Comparison of ENCODE assay signal across 30 mouse cellular contexts in the genomic region with DNA sequence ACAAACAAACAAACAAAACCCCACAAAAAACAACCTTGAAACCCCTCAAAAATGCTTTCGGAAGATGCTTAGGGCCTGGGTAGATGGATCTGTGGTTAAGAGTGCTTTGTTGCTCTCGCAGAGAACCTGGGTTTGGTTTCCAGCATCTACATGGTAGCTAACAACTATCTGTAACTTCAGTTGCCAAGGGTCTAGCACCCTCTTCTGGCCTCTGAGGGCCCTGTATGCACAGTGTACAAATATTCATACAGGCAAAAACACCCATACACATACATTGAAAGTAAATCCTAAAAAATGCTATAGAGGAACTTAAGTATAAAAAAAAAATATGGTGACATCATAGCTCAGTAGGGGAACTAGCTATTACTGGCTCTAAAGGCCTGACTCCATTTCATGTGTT. TPM values are rescaled to one million over a fixed set of nuclear protein-coding genes. Genes with fewer than 3 reads are reported as not detected.
DNase-seq lines count a peak whose midpoint lies in the region; ATAC-seq and TF ChIP-seq lines count a peak whose summit lies in the region.
"Had no signal": no experiment of that assay in that cellular context is flagged by ENCODE, and none has a peak within 500 bp of the region (broad histone marks: within the 10 kb centered on the region; RNA-seq: fewer than 3 reads in every experiment).

No protein-coding gene starts in this region.

- 95% methylated on average over 2 of the region's 2 CpGs for WGBS in kidney, postnatal 0 days
- WGBS in midbrain, embryonic 14.5 days = 98% methylated on average over 2 of the region's 2 CpGs

- H3K27ac ChIP-seq in kidney, postnatal 0 days = no peak overlapping the region
- H3K27ac ChIP-seq in MEL (ENCODE audit: control insufficient read depth, low read depth, low read length) = no peak overlapping the region
- H3K27ac ChIP-seq in midbrain, embryonic 14.5 days (replicated peaks; ENCODE audit: low read depth, low read length) = no peak overlapping the region
- H3K27ac ChIP-seq: forebrain, embryonic 10.5 days; heart, embryonic 15.5 days; hindbrain, embryonic 15.5 days; limb, embryonic 12.5 days; liver, embryonic 13.5 days; lung, embryonic 15.5 days; midbrain, embryonic 12.5 days had no signal

- H3K79me2 ChIP-seq in MEL (ENCODE audit: control insufficient read depth, insufficient read depth, low read length, poor library complexity) = no peaks in the 10 kb centered on the region

- H3K4me1 ChIP-seq in kidney, postnatal 0 days (replicated peaks; ENCODE audit: insufficient read depth, low read length) = peaks cover 19% of the 10 kb centered on the region; the same call in 1 of the 2 replicates
- no peaks in the 10 kb centered on the region for H3K4me1 ChIP-seq in MEL (ENCODE audit: control insufficient read depth in 1 of 2, insufficient read depth in 2 of 2, low read length in 2 of 2)
- no peaks in the 10 kb centered on the region for H3K4me1 ChIP-seq in midbrain, embryonic 14.5 days (ENCODE audit: control insufficient read depth, insufficient read depth, low read length)
- H3K4me1 ChIP-seq: hindbrain, embryonic 15.5 days; liver, embryonic 13.5 days; midbrain, embryonic 12.5 days had no signal

- no peaks in the 10 kb centered on the region for H3K36me3 ChIP-seq in kidney, postnatal 0 days (ENCODE audit: insufficient read depth, low read length)
- H3K36me3 ChIP-seq in MEL (ENCODE audit: control insufficient read depth in 1 of 2, insufficient read depth in 2 of 2, low read length in 2 of 2) = no peaks in the 10 kb centered on the region
- no peaks in the 10 kb centered on the region for H3K36me3 ChIP-seq in splenic B cell, adult 2 months (ENCODE audit: control insufficient read depth, insufficient read depth, low read length, poor library complexity, severe bottlenecking)
- no peaks in the 10 kb centered on the region for H3K36me3 ChIP-seq in midbrain, embryonic 14.5 days (ENCODE audit: control insufficient read depth, insufficient read depth, low read length)
- H3K36me3 ChIP-seq: forebrain, embryonic 10.5 days; heart, embryonic 15.5 days; hindbrain, embryonic 15.5 days; limb, embryonic 12.5 days; liver, embryonic 13.5 days; lung, embryonic 15.5 days; midbrain, embryonic 12.5 days had no signal

- no peak overlapping the region for H3K4me3 ChIP-seq in kidney, postnatal 0 days (replicated peaks; ENCODE audit: low read depth, low read length)
- no peak overlapping the region for H3K4me3 ChIP-seq in MEL (ENCODE audit: control insufficient read depth in 1 of 2, insufficient read depth in 1 of 2, low read depth in 2 of 2, low read length in 2 of 2)
- no peak overlapping the region for H3K4me3 ChIP-seq in midbrain, embryonic 14.5 days (replicated peaks; ENCODE audit: low read depth, low read length)
- H3K4me3 ChIP-seq: forebrain, embryonic 10.5 days; heart, embryonic 15.5 days; hindbrain, embryonic 15.5 days; limb, embryonic 12.5 days; liver, embryonic 13.5 days; lung, embryonic 15.5 days; midbrain, embryonic 12.5 days had no signal

- peak; percentile 9; the same call in 1 of the 2 replicates for TF ChIP-seq CTCF in kidney, postnatal 0 days (IDR thresholded peaks at IDR 0.05; ENCODE audit: low read depth)
- TF ChIP-seq CTCF in MEL (IDR thresholded peaks at IDR 0.05 in 2 of 3, conservative IDR thresholded peaks at IDR 0.05 in 1 of 3; ENCODE audit: control insufficient read depth in 1 of 3, insufficient read depth in 1 of 3, low read depth in 2 of 3, low read length in 3 of 3, poor library complexity in 1 of 3, severe bottlenecking in 1 of 3) = peak; percentile 35 to 61 (median 45); a peak in 4 of 6 replicates

- no peaks in the 10 kb centered on the region for H3K9me3 ChIP-seq in kidney, postnatal 0 days (replicated peaks; ENCODE audit: low read length)
- H3K9me3 ChIP-seq in MEL (replicated peaks; ENCODE audit: insufficient read depth, low read length) = no peaks in the 10 kb centered on the region
- no peaks in the 10 kb centered on the region for H3K9me3 ChIP-seq in midbrain, embryonic 14.5 days (ENCODE audit: control insufficient read depth, low read length)
- H3K9me3 ChIP-seq: forebrain, embryonic 10.5 days; heart, embryonic 15.5 days; hindbrain, embryonic 15.5 days; limb, embryonic 12.5 days; liver, embryonic 13.5 days; lung, embryonic 15.5 days; midbrain, embryonic 12.5 days had no signal

- DNase-seq in kidney, postnatal 0 days (ENCODE audit: low spot score) = no peak
- DNase-seq in kidney, adult 11 months = no peak
- peak; percentile 16 for DNase-seq in A20 (ENCODE audit: low read depth, low spot score)
- peak; percentile 53 for DNase-seq in MEL (ENCODE audit: low read depth, low spot score)
- DNase-seq in splenic B cell, adult 2 months (ENCODE audit: low read depth, low spot score) = peak; percentile 13
- no peak for DNase-seq in right cerebral cortex, postnatal 10 days (ENCODE audit: low spot score in 2 of 2)
- no peak for DNase-seq in midbrain, embryonic 14.5 days
- DNase-seq: adrenal gland, adult 2 months; cerebellum, adult 11-12 months; cerebellum, postnatal 10 days; forebrain, postnatal 0 days; gastrocnemius, postnatal 36 days; heart, postnatal 4 days; kidney, postnatal 10 days; liver, embryonic 13.5 days; right cerebral cortex, postnatal 14 days had no signal

- no peak for TF ChIP-seq EP300 in MEL (IDR thresholded peaks at IDR 0.05; ENCODE audit: low read depth in 1 of 2, low read length in 2 of 2)

- no peak for TF ChIP-seq POLR2A in MEL (IDR thresholded peaks at IDR 0.05; ENCODE audit: control insufficient read depth in 1 of 2, insufficient read depth in 1 of 2, low read depth in 1 of 2, low read length in 2 of 2, poor library complexity in 1 of 2)

- no peak overlapping the region for H3K9ac ChIP-seq in kidney, postnatal 0 days (ENCODE audit: low read depth, low read length)
- no peak overlapping the region for H3K9ac ChIP-seq in MEL (ENCODE audit: control insufficient read depth, low read depth, low read length, poor library complexity, severe bottlenecking)
- no peak overlapping the region for H3K9ac ChIP-seq in midbrain, embryonic 14.5 days (replicated peaks; ENCODE audit: low read length)
- H3K9ac ChIP-seq: forebrain, postnatal 0 days; heart, embryonic 15.5 days; hindbrain, embryonic 15.5 days; limb, embryonic 12.5 days; liver, embryonic 13.5 days; lung, embryonic 15.5 days; midbrain, embryonic 12.5 days had no signal

- H3K4me2 ChIP-seq in kidney, postnatal 0 days (ENCODE audit: low read length) = no peak overlapping the region
- H3K4me2 ChIP-seq in midbrain, embryonic 14.5 days (ENCODE audit: low read length) = no peak overlapping the region
- H3K4me2 ChIP-seq: heart, embryonic 15.5 days; hindbrain, embryonic 15.5 days; limb, embryonic 12.5 days; liver, embryonic 13.5 days; lung, embryonic 15.5 days; midbrain, embryonic 12.5 days had no signal

- peak; percentile 77 for TF ChIP-seq RAD21 in MEL (IDR thresholded peaks at IDR 0.05; ENCODE audit: low read depth, low read length)

- H3K27me3 ChIP-seq in kidney, postnatal 0 days (ENCODE audit: insufficient read depth, low read length) = no peaks in the 10 kb centered on the region
- no peaks in the 10 kb centered on the region; a peak in 1 of 4 replicates for H3K27me3 ChIP-seq in MEL (ENCODE audit: control insufficient read depth in 1 of 2, insufficient read depth in 2 of 2, low read length in 2 of 2)
- H3K27me3 ChIP-seq in splenic B cell, adult 2 months (ENCODE audit: control insufficient read depth, insufficient read depth, low read length, poor library complexity, severe bottlenecking) = no peaks in the 10 kb centered on the region
- H3K27me3 ChIP-seq in midbrain, embryonic 14.5 days (ENCODE audit: control insufficient read depth, insufficient read depth, low read length) = no peaks in the 10 kb centered on the region
- H3K27me3 ChIP-seq: hindbrain, embryonic 15.5 days; limb, embryonic 12.5 days; lung, embryonic 15.5 days; midbrain, embryonic 12.5 days had no signal

- ATAC-seq in kidney, postnatal 0 days (replicated peaks; ENCODE audit: low FRiP score, low read depth) = no peak
- ATAC-seq in midbrain, embryonic 14.5 days (ENCODE audit: low FRiP score, low TSS enrichment) = no peak
- ATAC-seq: forebrain, postnatal 0 days; intestine, embryonic 16.5 days had no signal

TF ChIP-seq in MEL, 35 proteins besides CTCF, POLR2A, EP300 and RAD21 (continues in another document):
- TF ChIP-seq ZC3H11A (IDR thresholded peaks at IDR 0.05; ENCODE audit: low read depth, low read length) = peak; percentile 58

RNA-seq across cellular contexts. Expression of a gene that starts 11.0 kb away (rescaled TPM):
- 0.31 and 0.33 TPM in 2 replicates for polyA plus RNA-seq in kidney, postnatal 0 days (2015; fragmentation: Nextera tagmentation; extraction: Ambion mirVana)
- total RNA-seq in MEL (2012; rRNA removed) = not detected in 2 replicates
- under 1 TPM in 1 of 2 experiments, not detected in 1; 0.10 TPM for polyA plus RNA-seq in MEL (2012; ENCODE audit: insufficient read depth in 1 of 2, insufficient read length in 2 of 2, low read depth in 1 of 2, low replicate concordance in 2 of 2, missing spikeins in 1 of 2)
- polyA plus RNA-seq in midbrain, embryonic 14.5 days (2014; fragmentation: Nextera tagmentation; extraction: Ambion mirVana) = 1.4 and 3.0 TPM in 2 replicates
- polyA plus RNA-seq: macrophage had no signal

RNA-seq across cellular contexts. Expression of a gene that starts 29.2 kb away (rescaled TPM):
- 0.05 TPM in 1 of 2 replicates, not detected in the other for polyA plus RNA-seq in kidney, postnatal 0 days (2015; fragmentation: Nextera tagmentation; extraction: Ambion mirVana)
- total RNA-seq in MEL (2012; rRNA removed) = not detected in 2 replicates
- not detected for polyA plus RNA-seq in MEL (2012; ENCODE audit: insufficient read depth in 1 of 2, insufficient read length in 2 of 2, low read depth in 1 of 2, low replicate concordance in 2 of 2, missing spikeins in 1 of 2)
- not detected in 2 replicates for polyA plus RNA-seq in midbrain, embryonic 14.5 days (2014; fragmentation: Nextera tagmentation; extraction: Ambion mirVana)
- total RNA-seq: adrenal gland, adult 2 months; adrenal gland, postnatal 4 days; gastrocnemius, postnatal 36 days; heart, postnatal 4 days; layer of hippocampus, adult 18-20 months; layer of hippocampus, postnatal 25 days had no signal
- polyA plus RNA-seq: cortical plate, adult 2 months; embryonic facial prominence, embryonic 11.5 days; forebrain, embryonic 10.5 days; hindbrain, embryonic 15.5 days; intestine, embryonic 16.5 days; limb, embryonic 12.5 days; liver, embryonic 13.5 days; lung, embryonic 15.5 days; macrophage; midbrain, embryonic 12.5 days; neural tube, embryonic 11.5 days had no signal

RNA-seq across cellular contexts. Expression of a gene that starts 29.3 kb away (rescaled TPM):
- polyA plus RNA-seq in kidney, postnatal 0 days (2015; fragmentation: Nextera tagmentation; extraction: Ambion mirVana) = 0.15 and 0.34 TPM in 2 replicates
- total RNA-seq in MEL (2012; rRNA removed) = not detected in 2 replicates
- under 1 TPM in 1 of 2 experiments, not detected in 1; 0.06 TPM for polyA plus RNA-seq in MEL (2012; ENCODE audit: insufficient read depth in 1 of 2, insufficient read length in 2 of 2, low read depth in 1 of 2, low replicate concordance in 2 of 2, missing spikeins in 1 of 2)
- 1.5 and 1.7 TPM in 2 replicates for polyA plus RNA-seq in midbrain, embryonic 14.5 days (2014; fragmentation: Nextera tagmentation; extraction: Ambion mirVana)
- polyA plus RNA-seq: macrophage had no signal

RNA-seq across cellular contexts. Expression of a gene that starts 35.4 kb away (rescaled TPM):
- 1.3 and 1.4 TPM in 2 replicates for polyA plus RNA-seq in kidney, postnatal 0 days (2015; fragmentation: Nextera tagmentation; extraction: Ambion mirVana)
- 0.12 and 0.20 TPM in 2 replicates for total RNA-seq in MEL (2012; rRNA removed)
- polyA plus RNA-seq in MEL (2012; ENCODE audit: insufficient read depth in 1 of 2, insufficient read length in 2 of 2, low read depth in 1 of 2, low replicate concordance in 2 of 2, missing spikeins in 1 of 2) = 1 to 10 TPM in 1 of 2 experiments, not detected in 1; 1.9 TPM
- 8.3 and 10.2 TPM in 2 replicates for polyA plus RNA-seq in midbrain, embryonic 14.5 days (2014; fragmentation: Nextera tagmentation; extraction: Ambion mirVana)

RNA-seq across cellular contexts. Expression of a gene that starts 36.3 kb away (rescaled TPM):
- polyA plus RNA-seq in kidney, postnatal 0 days (2015; fragmentation: Nextera tagmentation; extraction: Ambion mirVana) = 1.8 and 2.3 TPM in 2 replicates
- total RNA-seq in MEL (2012; rRNA removed) = 2.5 and 2.8 TPM in 2 replicates
- 10 to 100 TPM in 1 of 2 experiments, not detected in 1; 10.9 TPM for polyA plus RNA-seq in MEL (2012; ENCODE audit: insufficient read depth in 1 of 2, insufficient read length in 2 of 2, low read depth in 1 of 2, low replicate concordance in 2 of 2, missing spikeins in 1 of 2)
- polyA plus RNA-seq in midbrain, embryonic 14.5 days (2014; fragmentation: Nextera tagmentation; extraction: Ambion mirVana) = 0.59 and 0.84 TPM in 2 replicates

Comparison
In these comparisons a context has a peak if more than half of its experiments do, and no peak if none do; other contexts are left out.
1. DNase-seq: peak in A20 (single experiment), MEL (single experiment) and splenic B cell, adult 2 months (single experiment); none in kidney, postnatal 0 days (single experiment), kidney, adult 11 months (single experiment), right cerebral cortex, postnatal 10 days (0 of 2) and midbrain, embryonic 14.5 days (single experiment).